Mouse (Mus musculus): ENCODE measurements around the gene Senp2.

Senp2 gene

GRCm38 (mm10) chr16:22027474-22027873, 18.2 kb downstream of the Senp2 start:
- no peak for DNase-seq

DNA sequence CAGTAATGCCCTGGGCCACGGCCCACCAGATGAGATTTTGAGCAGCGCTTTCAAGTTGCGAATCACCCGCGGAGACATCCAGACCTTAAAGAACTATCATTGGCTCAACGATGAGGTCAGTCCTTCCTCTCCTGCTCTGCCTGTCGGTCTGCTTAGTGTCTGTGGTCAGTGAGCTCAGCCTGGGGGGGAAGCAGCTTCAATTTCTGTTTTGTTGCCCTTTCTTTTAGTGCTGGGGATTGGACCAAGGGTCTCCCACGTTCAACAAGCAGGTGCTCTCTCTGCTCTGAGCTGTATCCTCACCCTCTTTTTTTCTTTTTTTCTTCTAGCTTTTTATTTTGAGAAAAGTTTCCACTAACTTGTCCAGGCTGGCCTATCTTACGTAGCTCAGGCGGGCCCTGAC, 29.3 kb downstream of the Senp2 start:
- DNase-seq = no peak

- no peak for DNase-seq
These were observed 30.7 kb downstream of the Senp2 start for GRCm38 (mm10) chr16:22039978-22040377.

GRCm38 (mm10) chr16:22043830-22044229, 34.5 kb downstream of the Senp2 start:
- no peak for DNase-seq

GRCm38 (mm10) chr16:22045930-22046329, 36.6 kb downstream of the Senp2 start:
- DNase-seq = no peak

- DNase-seq = no peak
These were observed 37.6 kb downstream of the Senp2 start for GRCm38 (mm10) chr16:22046739-22047366.

DNA sequence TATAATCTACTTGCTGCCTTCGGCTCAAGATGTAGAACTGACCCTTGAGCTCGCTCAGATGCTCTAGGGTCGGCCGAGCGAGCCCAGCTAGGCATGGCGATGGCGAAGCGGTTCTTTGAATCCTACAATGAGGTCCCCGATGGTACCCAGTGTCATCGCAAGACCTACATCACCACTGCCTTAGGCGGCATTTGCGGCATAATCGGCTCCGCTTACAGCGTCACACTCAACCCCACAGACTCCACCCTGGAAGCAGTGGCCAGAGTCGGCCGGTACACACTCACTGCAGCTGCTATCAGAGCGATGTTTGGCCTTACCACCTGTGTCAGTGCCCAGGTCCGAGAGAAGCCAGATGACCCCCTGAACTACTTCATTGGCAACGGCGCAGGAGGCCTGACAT, 44.1 kb downstream of the Senp2 start:
- DNase-seq = no peak

DNA sequence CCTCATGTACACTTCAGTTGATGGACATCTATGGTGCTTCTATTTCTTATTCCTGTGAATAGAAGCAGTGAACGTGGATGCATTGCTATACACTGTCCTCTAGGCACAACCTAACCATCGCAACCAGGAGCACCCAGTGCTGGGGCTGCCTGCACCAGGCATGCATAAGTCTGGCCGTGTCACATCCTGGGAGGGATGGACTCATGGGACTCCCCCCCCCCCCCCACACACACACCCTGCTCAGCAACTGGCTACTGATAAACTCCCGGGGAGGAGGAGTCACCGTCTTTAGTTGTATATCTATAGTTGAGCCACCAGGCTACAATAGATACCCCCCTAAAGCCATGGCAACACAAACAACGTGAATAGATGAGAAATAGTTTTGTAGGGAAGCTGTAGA, 48.2 kb downstream of the Senp2 start:
- no peak for DNase-seq

DNA sequence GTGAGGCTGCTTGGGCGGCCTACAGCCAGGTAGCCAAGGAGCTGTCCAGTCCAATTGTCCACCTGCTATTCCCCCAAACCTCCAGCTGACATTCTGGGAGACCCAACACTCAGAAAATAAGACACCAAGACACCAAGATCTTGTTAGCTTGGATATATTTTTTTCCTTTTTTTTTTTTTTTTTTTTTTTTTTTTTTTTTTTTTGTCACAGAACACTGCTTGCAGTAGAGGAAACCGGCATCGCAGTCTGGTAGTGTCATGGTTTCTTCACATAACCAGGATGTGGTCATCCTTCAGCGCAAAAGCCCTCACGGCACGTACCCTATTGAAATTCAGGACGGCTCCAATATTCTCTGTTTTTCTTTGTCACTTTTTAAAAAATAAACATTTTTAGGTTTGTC, 49.6 kb downstream of the Senp2 start:
- DNase-seq = no peak

DNA sequence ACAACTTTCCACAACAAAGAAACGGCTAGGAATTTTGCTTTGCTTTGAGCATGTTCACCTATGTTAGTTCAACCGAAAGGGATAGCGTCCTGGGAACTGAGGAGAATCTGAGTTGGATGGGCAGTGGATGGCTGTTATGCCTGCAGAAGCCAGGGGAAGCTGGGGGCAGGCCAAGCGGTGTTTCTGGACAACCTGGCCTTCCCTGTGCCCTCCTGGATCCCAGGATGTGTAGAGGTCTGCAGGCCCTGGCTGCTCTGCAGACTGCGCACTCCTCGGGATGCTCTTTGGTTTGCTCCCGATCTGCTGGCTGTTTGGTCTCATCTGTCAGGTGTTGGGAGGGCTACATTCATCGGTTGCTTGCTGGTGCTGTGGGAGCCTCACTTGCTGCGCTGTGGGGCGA, 51.1 kb downstream of the Senp2 start:
- DNase-seq = peak; percentile 42 to 57

DNA sequence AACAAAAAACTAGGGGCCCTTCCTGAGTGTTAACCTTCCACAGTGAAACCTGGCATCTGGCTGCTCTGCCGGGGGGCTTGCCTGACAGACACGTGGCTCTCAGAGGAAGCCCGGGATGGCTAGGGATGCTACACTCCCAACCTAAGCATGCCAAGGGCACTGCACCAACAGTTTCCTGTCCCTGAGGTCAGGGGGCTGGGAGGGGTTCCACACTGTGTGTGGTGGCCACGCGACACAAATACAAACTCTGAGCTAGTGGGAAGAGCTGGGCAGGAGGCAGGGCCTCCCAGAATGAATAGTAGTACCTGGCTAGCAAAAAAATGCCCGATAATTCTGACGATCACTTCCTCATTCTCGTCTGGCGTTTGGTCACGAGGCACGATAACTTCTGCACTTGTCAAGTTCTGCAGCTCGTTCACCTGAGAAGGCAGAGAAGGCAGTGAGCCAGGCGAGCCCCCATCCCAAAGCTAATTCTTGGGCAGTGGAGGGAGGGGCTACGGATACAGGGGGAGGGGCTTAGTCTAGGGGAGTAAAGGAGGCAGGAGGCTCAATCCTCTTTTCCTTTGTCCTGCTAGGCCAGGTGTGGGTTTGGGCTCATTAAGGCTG, 52.4 kb downstream of the Senp2 start:
- peak in 1 of 2 experiments; percentile 46 for DNase-seq

DNA sequence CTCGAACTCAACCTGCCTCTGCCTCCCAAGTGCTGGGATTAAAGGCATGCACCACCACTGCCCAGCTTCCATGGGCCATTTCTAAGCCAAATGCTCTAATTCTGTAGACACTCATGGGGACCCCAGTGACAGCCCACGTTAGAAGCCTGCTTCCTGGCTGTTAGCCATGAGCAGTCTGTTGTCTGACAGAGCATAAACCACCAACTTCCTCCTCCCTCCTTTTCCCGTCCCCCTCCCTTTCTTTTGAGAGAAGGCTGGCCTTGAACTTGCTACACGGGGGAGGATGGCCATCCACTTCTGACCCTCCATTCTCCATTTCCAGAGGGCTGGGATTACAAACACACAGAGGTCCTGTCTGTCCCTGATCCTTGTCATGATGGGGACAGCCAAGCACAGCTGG, 53.0 kb downstream of the Senp2 start:
- no peak for DNase-seq

- no peak for DNase-seq
These were observed 56.3 kb downstream of the Senp2 start for GRCm38 (mm10) chr16:22065536-22065935.

GRCm38 (mm10) chr16:22067406-22067805, 58.1 kb downstream of the Senp2 start:
- DNase-seq = no peak

DNA sequence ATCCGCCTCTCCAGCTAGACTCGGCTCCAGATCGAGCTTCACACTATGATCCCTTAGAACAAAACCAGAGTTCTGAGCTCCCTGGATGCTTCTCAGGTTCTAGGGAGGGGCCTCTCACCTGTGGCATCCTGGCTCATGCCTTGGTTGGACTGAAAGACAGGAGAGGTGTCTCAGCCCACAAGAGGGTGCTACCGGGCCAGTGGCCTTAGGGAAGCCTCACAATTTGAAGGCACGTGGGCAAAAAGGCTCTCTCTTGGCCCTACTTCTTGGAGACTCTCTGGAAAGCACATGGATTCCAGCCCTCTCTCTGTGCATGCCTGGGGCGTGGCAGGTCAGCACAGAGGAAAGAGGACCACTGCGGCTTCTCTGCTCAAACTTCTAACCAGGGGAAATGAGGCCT, 62.1 kb downstream of the Senp2 start:
- peak; percentile 30 to 33 for DNase-seq

GRCm38 (mm10) chr16:22075067-22075466, 65.8 kb downstream of the Senp2 start:
- DNase-seq = no peak

DNA sequence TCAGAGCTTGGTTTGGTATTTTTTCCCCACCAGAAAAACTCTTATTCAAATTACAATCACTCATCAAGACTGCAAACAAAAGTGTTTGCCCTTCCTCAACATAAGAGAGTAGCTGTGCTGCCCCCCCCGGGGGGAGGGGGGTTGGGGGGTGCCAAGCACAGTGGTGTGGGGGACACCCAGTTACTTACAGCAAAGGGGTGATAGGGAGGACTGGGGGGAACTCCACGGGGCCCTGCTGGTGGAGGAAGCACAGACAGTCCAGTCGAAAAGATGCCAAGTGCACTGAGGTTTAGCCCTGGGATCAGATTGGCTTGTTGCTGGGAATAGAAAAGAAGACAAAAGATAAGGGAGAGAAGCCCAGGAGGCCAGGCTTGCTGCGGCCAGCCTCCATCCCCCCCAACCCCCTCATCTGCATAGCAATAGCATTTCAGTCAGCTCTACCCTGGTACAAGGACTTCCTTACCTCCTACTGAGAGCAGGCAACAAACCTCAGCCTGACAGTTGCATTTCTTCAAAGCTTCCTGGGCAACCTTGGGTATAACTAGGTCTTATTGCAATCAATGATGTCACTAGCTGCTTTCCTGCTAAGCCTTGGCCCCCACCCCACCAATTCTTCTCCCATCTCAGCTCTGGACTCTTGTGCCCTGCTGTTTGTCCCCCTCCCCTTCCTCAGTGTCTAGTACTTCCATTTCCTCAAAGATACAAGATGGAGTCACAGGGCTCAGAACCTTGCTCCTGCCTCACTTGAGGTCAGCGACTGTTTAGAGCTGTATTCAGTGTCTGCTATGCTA, 66.7 kb downstream of the Senp2 start:
- DNase-seq = no peak

- DNase-seq = no peak
These were observed 67.3 kb downstream of the Senp2 start for GRCm38 (mm10) chr16:22076620-22076941.

GRCm38 (mm10) chr16:22080125-22080710, 70.9 kb downstream of the Senp2 start:
- no peak for DNase-seq

GRCm38 (mm10) chr16:22085411-22085810, 76.1 kb downstream of the Senp2 start:
- DNase-seq = peak; percentile 86 to 88

- no peak for DNase-seq
These were observed 82.0 kb downstream of the Senp2 start for GRCm38 (mm10) chr16:22091255-22091783.

GRCm38 (mm10) chr16:22095751-22096150, 86.5 kb downstream of the Senp2 start:
- DNase-seq = no peak

DNA sequence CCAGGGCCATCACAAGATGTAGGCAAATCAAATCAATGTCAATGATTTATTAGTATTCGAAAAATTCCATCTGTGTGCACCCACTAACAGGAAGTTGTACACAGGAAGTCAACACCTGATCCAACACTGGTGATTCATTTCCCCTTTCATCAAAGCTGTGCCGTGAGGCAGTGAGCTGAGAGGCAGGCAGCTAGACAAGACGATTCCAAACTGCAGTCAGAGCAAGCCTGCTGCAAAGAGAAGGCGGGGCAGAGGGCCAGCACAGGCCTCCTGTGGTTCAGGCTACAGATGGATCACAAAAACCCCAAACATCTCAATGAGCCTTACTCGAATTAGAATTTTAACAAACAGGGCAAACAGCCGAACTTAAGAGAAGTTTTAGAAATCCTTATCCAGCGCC, 88.4 kb downstream of the Senp2 start:
- peak; percentile 72 to 83 for DNase-seq

All from cerebellum, postnatal 10 days (tissue).